ENCODE assay signal across 25 mouse cellular contexts in genomic region chr7:110646611-110647407, GRCm38 (mm10). TPM values are rescaled to one million over a fixed set of nuclear protein-coding genes. Genes with fewer than 3 reads are reported as not detected.
A peak's percentile ranks its signal among the peaks of the same experiment; 100 is the strongest.
DNase-seq lines count a peak whose midpoint lies in the region; ATAC-seq and TF ChIP-seq lines count a peak whose summit lies in the region.
"Had no signal": no experiment of that assay in that cellular context is flagged by ENCODE, and none has a peak within 500 bp of the region (broad histone marks: within the 10 kb centered on the region; RNA-seq: fewer than 3 reads in every experiment).

No protein-coding gene starts in this region.

- no peaks in the 10 kb centered on the region for H3K36me3 ChIP-seq in liver, adult 2 months (ENCODE audit: control insufficient read depth, insufficient read depth, low read length)
- H3K36me3 ChIP-seq in intestine, embryonic 15.5 days: no peaks in the 10 kb centered on the region
- H3K36me3 ChIP-seq in stomach, embryonic 15.5 days: no peaks in the 10 kb centered on the region
- H3K36me3 ChIP-seq: embryonic facial prominence, embryonic 12.5 days; forebrain, embryonic 12.5 days; heart, embryonic 15.5 days; hindbrain, embryonic 13.5 days had no signal

- no peak overlapping the region for H3K4me3 ChIP-seq in liver, adult 2 months (ENCODE audit: insufficient read depth, low read depth, low read length)
- H3K4me3 ChIP-seq in intestine, embryonic 15.5 days (replicated peaks): no peak overlapping the region
- H3K4me3 ChIP-seq in stomach, embryonic 15.5 days (replicated peaks): no peak overlapping the region
- H3K4me3 ChIP-seq: embryonic facial prominence, embryonic 12.5 days; forebrain, embryonic 12.5 days; heart, embryonic 15.5 days; hindbrain, embryonic 13.5 days had no signal

- no peak overlapping the region for H3K9ac ChIP-seq in liver, adult 2 months (ENCODE audit: low read depth, low read length)
- H3K9ac ChIP-seq in intestine, embryonic 15.5 days: no peak overlapping the region
- H3K9ac ChIP-seq in stomach, embryonic 15.5 days: no peak overlapping the region
- H3K9ac ChIP-seq: embryonic facial prominence, embryonic 12.5 days; forebrain, embryonic 12.5 days; forebrain, postnatal 0 days; heart, embryonic 15.5 days; hindbrain, embryonic 13.5 days had no signal

- no peaks in the 10 kb centered on the region for H3K79me2 ChIP-seq in liver, adult 2 months (ENCODE audit: control insufficient read depth, insufficient read depth, low read length)

- TF ChIP-seq CTCF in liver, adult 2 months (IDR thresholded peaks at IDR 0.05; ENCODE audit: low read depth, low read length): no peak

- 78% methylated on average over 8 of the region's 8 CpGs for WGBS in liver, adult 2 months
- 71% methylated on average over 8 of the region's 8 CpGs for WGBS in intestine, embryonic 15.5 days
- 79% methylated on average over 8 of the region's 8 CpGs for WGBS in stomach, embryonic 15.5 days

- peak; percentile 65 for ATAC-seq in intestine, embryonic 15.5 days
- no peak for ATAC-seq in stomach, embryonic 15.5 days (ENCODE audit: insufficient read depth, low FRiP score, low read depth)
- no peak for ATAC-seq in erythroblast, adult 5-6 weeks (replicated peaks; ENCODE audit: low FRiP score, poor library complexity, severe bottlenecking)
- ATAC-seq: forebrain, postnatal 0 days; hindbrain, postnatal 0 days had no signal

- no peak for DNase-seq in liver, adult 2 months (ENCODE audit: extremely low read depth, low read depth, low spot score)
- no peak for DNase-seq in liver
- peak; percentile 31 for DNase-seq in NIH3T3 (ENCODE audit: low read depth)
- DNase-seq in heart, adult 8-10 months (ENCODE audit: low spot score): no peak
- DNase-seq: adrenal gland, adult 2 months; adrenal gland, postnatal 25 days; cerebellum, adult 11 months; cerebellum, adult 8-10 months; cerebellum, postnatal 14 days; embryo, embryonic 11 days; forebrain, postnatal 0 days; heart, adult 18-20 months; heart, postnatal 14 days had no signal

- TF ChIP-seq POLR2A in liver, adult 2 months (IDR thresholded peaks at IDR 0.05; ENCODE audit: extremely low read depth, insufficient read depth, low read length): no peak

- peak overlapping the region; percentile 74; the same call in 1 of the 2 replicates for H3K27ac ChIP-seq in liver, adult 2 months (replicated peaks; ENCODE audit: insufficient read depth, low read depth, low read length)
- H3K27ac ChIP-seq in intestine, embryonic 15.5 days: peak overlapping the region; percentile 19; the same call in 1 of the 2 replicates
- H3K27ac ChIP-seq in stomach, embryonic 15.5 days: no peak overlapping the region
- H3K27ac ChIP-seq: embryonic facial prominence, embryonic 12.5 days; forebrain, embryonic 12.5 days; hindbrain, embryonic 13.5 days; hindbrain, postnatal 0 days had no signal

- H3K4me2 ChIP-seq in intestine, embryonic 15.5 days (replicated peaks): peak overlapping the region; percentile 45
- 0 out of 2 replicates have a peak overlapping the region, but pooled peaks have one; percentile 11 for H3K4me2 ChIP-seq in stomach, embryonic 15.5 days
- H3K4me2 ChIP-seq: embryonic facial prominence, embryonic 12.5 days; forebrain, embryonic 12.5 days; heart, embryonic 11.5 days; heart, embryonic 15.5 days; hindbrain, embryonic 13.5 days had no signal

- peaks cover 11% of the 10 kb centered on the region for H3K4me1 ChIP-seq in liver, adult 2 months (ENCODE audit: control insufficient read depth, insufficient read depth, low read length)
- 0 out of 2 replicates have a peak, but pooled peaks cover 6% of the 10 kb centered on the region for H3K4me1 ChIP-seq in intestine, embryonic 15.5 days (replicated peaks)
- H3K4me1 ChIP-seq in stomach, embryonic 15.5 days: peaks cover 6% of the 10 kb centered on the region; the same call in 1 of the 2 replicates
- H3K4me1 ChIP-seq: embryonic facial prominence, embryonic 12.5 days; forebrain, embryonic 12.5 days; hindbrain, embryonic 13.5 days had no signal

- no peaks in the 10 kb centered on the region for H3K27me3 ChIP-seq in liver, adult 2 months (ENCODE audit: control insufficient read depth, insufficient read depth, low read length)
- H3K27me3 ChIP-seq in intestine, embryonic 15.5 days (replicated peaks): no peaks in the 10 kb centered on the region
- no peaks in the 10 kb centered on the region for H3K27me3 ChIP-seq in stomach, embryonic 15.5 days (replicated peaks)
- H3K27me3 ChIP-seq: CH12.LX; embryonic facial prominence, embryonic 12.5 days; forebrain, embryonic 12.5 days; heart, embryonic 15.5 days had no signal

- 0 out of 2 replicates have a peak, but pooled peaks cover 3% of the 10 kb centered on the region for H3K9me3 ChIP-seq in intestine, embryonic 15.5 days
- H3K9me3 ChIP-seq in stomach, embryonic 15.5 days: no peaks in the 10 kb centered on the region
- H3K9me3 ChIP-seq: embryonic facial prominence, embryonic 12.5 days; forebrain, embryonic 12.5 days had no signal

RNA-seq across cellular contexts. Expression of gene Adm, which starts 19.3 kb away (rescaled TPM):
- 1.3 and 3.0 TPM in 2 replicates for total RNA-seq in liver, adult 2 months (2014; rRNA removed)
- polyA plus RNA-seq in liver, adult 2 months (2012; rRNA removed): 1.5 and 2.5 TPM in 2 replicates
- polyA plus RNA-seq in intestine, embryonic 15.5 days (2015; fragmentation: Nextera tagmentation; extraction: Ambion mirVana): 4.4 and 4.9 TPM in 2 replicates
- 3.3 and 4.4 TPM in 2 replicates for polyA plus RNA-seq in stomach, embryonic 15.5 days (2015; fragmentation: Nextera tagmentation; extraction: Ambion mirVana)
- not detected in 2 replicates for total RNA-seq in erythroblast, adult 5-6 weeks (2015; ENCODE audit: low replicate concordance)
- not detected in 2 replicates for total RNA-seq in erythroblast, adult 5-6 weeks (2017; ENCODE audit: low replicate concordance)
- total RNA-seq in heart, adult 8-10 months (2022): 10 to 100 TPM in 3 of 4 experiments, 1 to 10 TPM in 1; 9.6 to 15.8 (median 12.2) TPM
- total RNA-seq: common myeloid progenitor, adult 5-6 weeks; hematopoietic stem cell, adult 5-6 weeks had no signal

RNA-seq across cellular contexts. Expression of gene Sbf2, which starts 32.1 kb away (rescaled TPM):
- total RNA-seq in liver, adult 2 months (2014; rRNA removed): 19.6 and 19.7 TPM in 2 replicates
- polyA plus RNA-seq in liver, adult 2 months (2012; rRNA removed): 6.6 and 7.2 TPM in 2 replicates
- polyA plus RNA-seq in intestine, embryonic 15.5 days (2015; fragmentation: Nextera tagmentation; extraction: Ambion mirVana): 33.7 and 33.9 TPM in 2 replicates
- 29.2 and 32.6 TPM in 2 replicates for polyA plus RNA-seq in stomach, embryonic 15.5 days (2015; fragmentation: Nextera tagmentation; extraction: Ambion mirVana)
- 2.1 and 2.3 TPM in 2 replicates for total RNA-seq in erythroblast, adult 5-6 weeks (2015; ENCODE audit: low replicate concordance)
- 1.8 and 3.9 TPM in 2 replicates for total RNA-seq in erythroblast, adult 5-6 weeks (2017; ENCODE audit: low replicate concordance)
- total RNA-seq in heart, adult 8-10 months (2022): 10 to 100 TPM; 36.1 to 45.7 (median 40.7) TPM
